Mouse (Mus musculus) thymus, adult 2 months (tissue): Measurements from ENCODE around the gene Pced1b.

Experiments used
- CTCF ChIP-seq: fragments of 200-500 bp; IDR thresholded peaks from 2 replicates; pipeline ENCODE4 v1.5.1; 2012; ENCODE audit warnings: mild to moderate bottlenecking, control low read depth, low read length, moderate library complexity, borderline replicate concordance; ENCODE audit not compliant: control insufficient read depth, poor library complexity, insufficient read depth; ENCODE audit errors: extremely low read depth
- POLR2A ChIP-seq: fragments of 200-500 bp; IDR thresholded peaks from 2 replicates; pipeline ENCODE4 v1.6.1; 2012; ENCODE audit warnings: mild to moderate bottlenecking, low read length, control low read depth, moderate library complexity; ENCODE audit not compliant: control insufficient read depth, poor library complexity, insufficient read depth; ENCODE audit errors: extremely low read depth

DNA sequence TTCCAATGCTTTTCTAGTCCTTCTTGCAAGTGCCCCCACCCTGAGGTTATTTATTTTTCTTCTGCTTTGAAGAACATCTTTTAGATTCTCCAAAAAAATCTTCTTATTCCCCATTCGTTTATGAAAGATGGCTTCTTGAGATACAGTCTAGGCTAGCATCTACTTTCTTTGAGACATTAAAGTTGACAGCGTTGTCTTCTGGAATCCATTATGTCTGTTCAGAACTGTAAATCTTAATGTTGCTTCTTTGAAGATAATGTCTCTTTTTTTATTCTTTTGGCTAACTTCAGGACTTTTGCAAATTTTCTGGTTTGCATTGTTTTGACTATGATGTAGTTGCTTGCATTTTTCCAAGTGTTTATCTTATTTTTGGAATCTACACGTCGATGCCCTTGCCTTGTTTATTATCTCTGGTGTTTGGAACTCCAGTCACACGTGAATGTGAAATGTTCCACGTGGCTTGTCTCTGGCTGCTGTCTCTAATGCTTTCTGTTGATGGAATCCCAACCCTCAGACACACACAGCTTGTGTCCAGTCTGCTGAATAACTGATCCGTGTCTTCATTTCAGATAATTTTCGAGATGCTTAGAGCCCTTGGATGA lies 20.3 kb downstream of the Pced1b start:
- no peak for TF ChIP-seq CTCF
- TF ChIP-seq POLR2A = no peak
